Mouse (Mus musculus) bone marrow macrophage, adult 2 months (primary cell): ENCODE data around the gene Gphn.

Experiments used
- CTCF ChIP-seq: IDR thresholded peaks from 2 replicates; pipeline ENCODE4 v1.5.1; 2012; ENCODE audit warnings: low read depth, mild to moderate bottlenecking, low read length, moderate library complexity
- POLR2A ChIP-seq: IDR thresholded peaks from 2 replicates; pipeline ENCODE4 v1.6.1; 2012; ENCODE audit warnings: mild to moderate bottlenecking, low read depth, low read length, borderline replicate concordance

DNA sequence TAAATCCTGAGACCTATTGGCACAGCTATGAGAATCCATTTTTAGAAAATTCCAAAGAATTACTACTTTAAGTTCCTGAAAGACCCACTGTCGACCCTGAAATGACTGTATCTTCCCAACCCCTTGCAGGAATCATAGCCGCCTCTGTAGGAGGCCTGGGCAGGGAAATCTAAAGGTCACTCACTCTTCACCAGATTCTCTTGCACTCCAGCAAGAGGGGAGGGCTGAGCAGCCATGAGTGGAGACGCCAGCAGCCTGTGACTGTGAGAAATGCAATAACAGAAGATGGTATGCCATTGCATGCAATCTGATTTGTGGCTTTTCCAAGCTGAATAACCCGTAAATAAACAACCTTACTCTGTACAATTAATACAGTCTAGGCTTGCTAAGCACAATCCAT, 501.5 kb downstream of the Gphn start:
- no peak for TF ChIP-seq CTCF
- TF ChIP-seq POLR2A: no peak
